Mouse (Mus musculus) heart, adult 2 months (tissue): Measurements from ENCODE around the gene Rfx3. TPM values are rescaled to one million over a fixed set of nuclear protein-coding genes. Genes with fewer than 3 reads are reported as not detected.

ENCODE experiments used
- DNase-seq, 2 experiments: peaks; one replicate each; pipeline ENCODE4 v3.0.0; 2021
- H3K27ac ChIP-seq: fragments of 200-600 bp; 2 replicates; pipeline ENCODE4 v1.8.1; 2022
- H3K27me3 ChIP-seq: fragments of 200-500 bp; 2 replicates; pipeline ENCODE4 v1.6.1; 2012; ENCODE audit warnings: mild to moderate bottlenecking, low read length, inconsistent platforms, mixed read lengths; ENCODE audit not compliant: control insufficient read depth, insufficient read depth
- H3K36me3 ChIP-seq: fragments of 200-500 bp; 2 replicates; pipeline ENCODE4 v1.6.1; 2012; ENCODE audit warnings: low read length, inconsistent platforms; ENCODE audit not compliant: control insufficient read depth, insufficient read depth
- H3K4me1 ChIP-seq: fragments of 200-500 bp; 2 replicates; pipeline ENCODE4 v1.6.1; 2011; ENCODE audit warnings: low read length; ENCODE audit not compliant: control insufficient read depth, insufficient read depth
- H3K4me3 ChIP-seq: fragments of 200-600 bp; 2 replicates; pipeline ENCODE4 v1.8.1; 2022
- H3K79me2 ChIP-seq: fragments of 200-500 bp; replicated peaks from 2 replicates; pipeline ENCODE4 v1.6.1; 2012; ENCODE audit warnings: mild to moderate bottlenecking, inconsistent platforms, low read length, moderate library complexity, mixed read lengths; ENCODE audit not compliant: control insufficient read depth, insufficient read depth
- H3K9ac ChIP-seq: fragments of 200-500 bp; 2 replicates; pipeline ENCODE4 v1.6.1; 2012; ENCODE audit warnings: low read depth, mild to moderate bottlenecking, control low read depth, inconsistent platforms, low read length, mixed read lengths
- CTCF ChIP-seq: fragments of 200-600 bp; IDR thresholded peaks from 2 replicates; pipeline ENCODE4 v1.8.1; 2022; ENCODE audit warnings: antibody characterized with exemption, mild to moderate bottlenecking, moderate library complexity
- EP300 ChIP-seq: fragments of 200-500 bp; IDR thresholded peaks from 2 replicates; pipeline ENCODE4 v1.6.1; 2011; ENCODE audit warnings: low read depth, low read length, control low read depth; ENCODE audit not compliant: insufficient read depth
- POLR2A ChIP-seq: fragments of 200-500 bp; IDR thresholded peaks from 2 replicates; pipeline ENCODE4 v1.6.1; 2011; ENCODE audit warnings: mild to moderate bottlenecking, low read depth, low read length, control low read depth; ENCODE audit not compliant: insufficient read depth
- WGBS: fragments of 180-500 bp; shearing (Covaris S2); methylation state at CpG from one replicate; pipeline ENCODE4 v1.1.7; 2018; 5-methylcytosine and 5-hydroxymethylcytosine counted together
- intact Hi-C: fragments of 180-260 bp; cut with DNase I; formaldehyde crosslinking; loops from one replicate; pipeline ENCODE4 v1.15.1; 2025
- polyA plus RNA-seq: library from polyadenylated mRNA; depleted of rRNA; stranded (reverse); fragments of >200 nt; gene quantifications from 2 replicates; pipeline ENCODE4 v1.2.3, GENCODE M21; 2012
- total RNA-seq, 2 experiments: library from RNA; stranded (reverse); gene quantifications; 2 replicates each; pipeline ENCODE4 v1.2.3; 2021

Rfx3 gene
- total and polyA plus RNA-seq, 3 experiments = 1.2 to 3.1 (median 2.7) TPM

GRCm38 (mm10) chr19:27848946-27849345 is 162.0 kb downstream of the Rfx3 start:
- intact Hi-C loops = no loop called here
- Histone ChIP-seq H3K36me3 (no peaks in the 10 kb centered on the region), H3K27ac (no peak overlapping the region), H3K4me1 (no peaks in the 10 kb centered on the region), H3K9ac (no peak overlapping the region), H3K79me2 (no peaks in the 10 kb centered on the region), H3K4me3 (no peak overlapping the region), H3K27me3 (no peaks in the 10 kb centered on the region)
- DNase-seq = no peak
- WGBS = 91% methylated on average over 1 of the region's 1 CpGs
- no peak for TF ChIP-seq EP300
- TF ChIP-seq POLR2A = no peak
- TF ChIP-seq CTCF = no peak

- no peak for TF ChIP-seq EP300
- TF ChIP-seq POLR2A = no peak
- no peak for TF ChIP-seq CTCF
- 78% methylated on average over 4 of the region's 4 CpGs for WGBS
- no peak for DNase-seq
- Histone ChIP-seq H3K9ac (no peak overlapping the region), H3K79me2 (no peaks in the 10 kb centered on the region), H3K27me3 (no peaks in the 10 kb centered on the region), H3K4me3 (no peak overlapping the region), H3K27ac (no peak overlapping the region), H3K36me3 (no peaks in the 10 kb centered on the region), H3K4me1 (no peaks in the 10 kb centered on the region)
- intact Hi-C loops = no loop called here
Measured at GRCm38 (mm10) chr19:27847055-27847454, 163.9 kb downstream of the Rfx3 start.

- H3K27ac ChIP-seq = no peak overlapping the region
- intact Hi-C loops = no loop called here
- WGBS = 76% methylated on average over 3 of the region's 3 CpGs
Measured at GRCm38 (mm10) chr19:27838635-27839034, 172.3 kb downstream of the Rfx3 start.

GRCm38 (mm10) chr19:27838041-27838440 is 172.9 kb downstream of the Rfx3 start:
- no peaks in the 10 kb centered on the region for H3K27me3 ChIP-seq
- no peak overlapping the region for H3K4me3 ChIP-seq
- WGBS = 82% methylated on average over 4 of the region's 4 CpGs
- H3K79me2 ChIP-seq = no peaks in the 10 kb centered on the region
- TF ChIP-seq CTCF = no peak
- TF ChIP-seq POLR2A = no peak
- TF ChIP-seq EP300 = no peak
- H3K4me1 ChIP-seq = no peaks in the 10 kb centered on the region
- intact Hi-C loops = no loop called here
- no peak for DNase-seq
- no peak overlapping the region for H3K9ac ChIP-seq
- H3K27ac ChIP-seq = no peak overlapping the region
- no peaks in the 10 kb centered on the region for H3K36me3 ChIP-seq

More at GRCm38 (mm10) chr19:27838635-27839034, 172.3 kb downstream of the Rfx3 start:
- no peak overlapping the region for H3K9ac ChIP-seq
- no peaks in the 10 kb centered on the region for H3K4me1 ChIP-seq
- DNase-seq = no peak
- no peak overlapping the region for H3K4me3 ChIP-seq
- no peaks in the 10 kb centered on the region for H3K79me2 ChIP-seq
- H3K36me3 ChIP-seq = no peaks in the 10 kb centered on the region
- TF ChIP-seq EP300 (no peak), CTCF (no peak)
- H3K27me3 ChIP-seq = no peaks in the 10 kb centered on the region

GRCm38 (mm10) chr19:27832448-27832847 is 178.5 kb downstream of the Rfx3 start:
- DNase-seq = no peak
- WGBS = 60% methylated on average over 1 of the region's 1 CpGs
- Histone ChIP-seq H3K27me3 (no peaks in the 10 kb centered on the region), H3K27ac (no peak overlapping the region), H3K36me3 (no peaks in the 10 kb centered on the region), H3K4me3 (no peak overlapping the region), H3K9ac (no peak overlapping the region), H3K4me1 (no peaks in the 10 kb centered on the region), H3K79me2 (no peaks in the 10 kb centered on the region)
- no peak for TF ChIP-seq POLR2A
- TF ChIP-seq CTCF = no peak
- TF ChIP-seq EP300 = no peak
- intact Hi-C loops = no loop called here

- Histone ChIP-seq H3K9ac (no peak overlapping the region), H3K27ac (no peak overlapping the region), H3K36me3 (no peaks in the 10 kb centered on the region), H3K27me3 (no peaks in the 10 kb centered on the region), H3K4me1 (no peaks in the 10 kb centered on the region), H3K79me2 (no peaks in the 10 kb centered on the region), H3K4me3 (no peak overlapping the region)
- TF ChIP-seq POLR2A (no peak), EP300 (no peak), CTCF (no peak)
- 79% methylated on average over 1 of the region's 1 CpGs for WGBS
- intact Hi-C loops = no loop called here
- no peak for DNase-seq
Measured at GRCm38 (mm10) chr19:27828316-27828715, 182.7 kb downstream of the Rfx3 start.
